Mouse (Mus musculus) neural tube, embryonic 13.5 days (tissue): Measurements from ENCODE around the gene AC153137.1. TPM values are rescaled to one million over a fixed set of nuclear protein-coding genes. Genes with fewer than 3 reads are reported as not detected.
"Not testable (repeated sequence)": the region's sequence is repeated elsewhere in the genome, so short reads cannot be mapped to it uniquely, and the experiment has no call there.

Source experiments
- ATAC-seq: fragments of 200-750 bp; cut with Nextera tagmentation; 2 replicates; pipeline ENCODE4 v1.8.0; 2017; ENCODE audit warnings: low read depth, mild to moderate bottlenecking, moderate TSS enrichment, moderate library complexity
- H3K27ac ChIP-seq: fragments of 300-500 bp; sonication (generic); replicated peaks from 2 replicates; pipeline ENCODE4 v1.5.1; 2015; ENCODE audit warnings: moderate library complexity, mild to moderate bottlenecking, inconsistent platforms
- H3K27me3 ChIP-seq: fragments of 300-500 bp; sonication (generic); 2 replicates; pipeline ENCODE4 v1.6.1; 2015; ENCODE audit warnings: mild to moderate bottlenecking, inconsistent platforms
- H3K36me3 ChIP-seq: fragments of 300-500 bp; sonication (generic); 2 replicates; pipeline ENCODE4 v1.6.1; 2015; ENCODE audit warnings: mild to moderate bottlenecking, inconsistent platforms
- H3K4me1 ChIP-seq: fragments of 300-500 bp; sonication (generic); replicated peaks from 2 replicates; pipeline ENCODE4 v1.6.1; 2015; ENCODE audit warnings: inconsistent platforms
- H3K4me2 ChIP-seq: fragments of 300-500 bp; sonication (generic); 2 replicates; pipeline ENCODE4 v1.6.1; 2015; ENCODE audit warnings: inconsistent platforms, mild to moderate bottlenecking, moderate library complexity
- H3K4me3 ChIP-seq: fragments of 300-500 bp; sonication (generic); 2 replicates; pipeline ENCODE4 v1.5.1; 2015; ENCODE audit warnings: mild to moderate bottlenecking, inconsistent platforms
- H3K9ac ChIP-seq: fragments of 300-500 bp; sonication (generic); 2 replicates; pipeline ENCODE4 v1.6.1; 2015; ENCODE audit warnings: moderate library complexity, mild to moderate bottlenecking, inconsistent platforms
- H3K9me3 ChIP-seq: fragments of 300-500 bp; sonication (generic); 2 replicates; pipeline ENCODE4 v1.6.1; 2016; ENCODE audit warnings: inconsistent platforms
- WGBS: fragments of 180-500 bp; shearing (Covaris S2); methylation state at CpG from one replicate; pipeline ENCODE4 v1.1.7; 2015; 5-methylcytosine and 5-hydroxymethylcytosine counted together
- polyA plus RNA-seq: library from polyadenylated mRNA; unstranded; fragments of >200 nt; fragmentation: Nextera tagmentation; extraction: Ambion mirVana; gene quantifications from 2 replicates; pipeline ENCODE4 v1.2.1, GENCODE M21; 2015

Gene AC153137.1
- not detected in 2 replicates for polyA plus RNA-seq

DNA sequence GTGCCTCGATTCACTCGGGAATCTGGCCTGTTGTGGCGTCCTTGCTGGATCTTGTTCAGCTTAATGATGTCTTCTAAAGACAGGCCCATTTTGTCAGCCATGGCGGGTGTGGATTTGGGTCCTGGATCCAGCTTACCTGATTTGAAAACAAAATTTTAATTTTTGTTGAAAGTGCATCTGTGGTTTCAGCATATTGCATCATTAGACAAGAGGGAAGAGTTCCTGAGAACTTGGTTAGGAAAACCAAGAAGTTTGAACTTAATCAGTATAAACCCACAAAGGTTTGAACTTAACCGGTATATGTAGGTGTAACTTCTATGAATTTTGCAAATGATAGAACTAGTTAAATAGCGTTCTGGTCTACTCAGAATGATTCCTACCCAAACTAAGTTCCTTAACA lies at the start of gene AC153137.1:
Gene AC153137.1 (minus strand): TSS at position 101 of the 400 bp plus-strand sequence.
- not testable (repeated sequence) for H3K27me3 ChIP-seq, H3K36me3 ChIP-seq, H3K9me3 ChIP-seq, H3K4me2 ChIP-seq, H3K4me3 ChIP-seq, H3K4me1 ChIP-seq, ATAC-seq, H3K27ac ChIP-seq, H3K9ac ChIP-seq
- 92% methylated on average over 6 of the region's 6 CpGs for WGBS

DNA sequence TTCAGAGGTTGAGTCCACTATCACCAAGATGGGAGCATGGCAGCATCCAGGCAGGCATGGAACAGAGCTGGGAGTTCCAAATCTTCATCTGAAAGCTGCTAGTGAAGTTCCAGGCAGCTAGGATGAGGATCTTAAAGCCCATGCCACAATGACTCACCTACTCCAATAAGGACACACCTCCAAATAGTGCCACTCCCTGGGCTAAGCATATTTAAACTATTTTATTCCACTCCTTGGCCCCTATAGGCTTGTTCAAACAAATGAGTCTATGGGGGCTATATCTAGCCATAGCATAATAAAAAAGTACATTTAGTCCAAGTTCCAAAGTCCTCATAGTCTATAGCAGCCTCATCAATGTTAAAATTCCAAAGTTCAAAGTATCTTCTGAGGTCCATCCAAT lies 45.4 kb upstream of the AC153137.1 start:
- H3K36me3 ChIP-seq = no peaks in the 10 kb centered on the region
- no peaks in the 10 kb centered on the region for H3K9me3 ChIP-seq
- no peak overlapping the region for H3K27ac ChIP-seq
- no peaks in the 10 kb centered on the region for H3K27me3 ChIP-seq
- no peak overlapping the region for H3K4me2 ChIP-seq
- H3K9ac ChIP-seq = no peak overlapping the region
- no peaks in the 10 kb centered on the region for H3K4me1 ChIP-seq
- ATAC-seq = no peak
- H3K4me3 ChIP-seq = no peak overlapping the region

DNA sequence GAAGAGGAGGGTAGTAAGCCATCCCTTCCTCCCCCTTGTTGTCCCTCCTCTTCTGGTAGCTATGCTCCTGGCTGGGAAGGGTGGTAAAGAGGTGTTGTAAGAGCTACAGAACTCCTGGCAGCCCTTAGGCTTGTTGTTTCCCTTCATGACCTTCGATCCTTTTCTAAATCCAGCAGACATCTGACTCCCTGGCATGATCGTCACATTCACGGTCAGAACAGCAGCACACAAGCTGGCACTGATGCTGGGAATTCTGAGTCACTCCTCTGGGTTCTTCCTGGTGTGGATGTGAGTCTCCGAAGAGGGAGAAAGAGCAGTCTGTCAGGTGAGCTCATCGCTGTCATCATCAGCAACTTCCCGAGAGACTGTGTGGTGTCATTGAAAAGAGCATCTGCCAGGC lies 41.5 kb upstream of the AC153137.1 start:
- no peak overlapping the region for H3K4me3 ChIP-seq
- no peaks in the 10 kb centered on the region for H3K9me3 ChIP-seq
- H3K9ac ChIP-seq = no peak overlapping the region
- H3K27me3 ChIP-seq = no peaks in the 10 kb centered on the region
- no peak overlapping the region for H3K27ac ChIP-seq
- H3K4me2 ChIP-seq = no peak overlapping the region
- WGBS = 84% methylated on average over 6 of the region's 6 CpGs
- H3K4me1 ChIP-seq = no peaks in the 10 kb centered on the region
- no peaks in the 10 kb centered on the region for H3K36me3 ChIP-seq
- no peak for ATAC-seq

DNA sequence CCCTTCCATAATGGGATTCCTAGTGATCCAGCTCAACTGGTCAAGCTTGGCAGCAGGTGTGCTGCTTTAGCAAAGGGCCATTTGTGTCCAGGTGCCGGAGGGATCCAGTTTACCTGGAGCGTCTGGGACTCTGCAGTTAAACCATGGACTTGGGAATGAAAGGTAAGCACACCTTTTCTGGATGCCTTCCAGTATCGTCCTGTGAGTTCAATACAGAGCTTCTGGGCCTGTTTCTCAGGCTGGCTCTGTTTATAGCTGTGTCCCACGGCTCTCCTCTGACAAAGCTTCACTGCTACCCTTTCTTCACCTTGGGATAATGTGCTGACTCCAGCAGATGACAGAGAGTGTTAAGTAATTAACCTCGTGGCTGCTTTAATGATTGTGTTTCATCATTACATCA lies 39.6 kb upstream of the AC153137.1 start:
- Histone ChIP-seq H3K27me3 (no peaks in the 10 kb centered on the region), H3K9me3 (no peaks in the 10 kb centered on the region), H3K36me3 (no peaks in the 10 kb centered on the region), H3K9ac (no peak overlapping the region), H3K4me2 (no peak overlapping the region), H3K4me1 (no peaks in the 10 kb centered on the region), H3K4me3 (no peak overlapping the region), H3K27ac (no peak overlapping the region)
- ATAC-seq = no peak
- WGBS = 83% methylated on average over 5 of the region's 5 CpGs

DNA sequence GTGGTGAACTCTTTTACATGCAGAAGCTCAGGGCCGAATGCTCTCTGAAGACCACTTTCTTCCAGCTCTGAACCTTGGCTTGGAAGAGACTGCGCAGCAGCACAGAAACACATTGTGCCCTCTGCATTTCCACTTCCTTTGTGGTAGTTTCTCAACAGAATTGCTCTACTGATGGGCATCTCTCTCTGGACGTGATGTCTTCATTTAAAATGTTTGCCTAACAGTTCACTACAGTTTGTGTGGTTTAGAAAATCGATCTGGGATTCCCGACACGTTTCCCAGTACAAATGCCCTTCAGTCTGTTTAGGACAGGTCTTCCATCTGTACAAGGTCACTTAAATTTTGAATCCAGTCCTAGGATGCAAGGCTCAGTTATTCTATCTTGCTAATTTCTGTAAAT lies 38.3 kb upstream of the AC153137.1 start:
- ATAC-seq = no peak

DNA sequence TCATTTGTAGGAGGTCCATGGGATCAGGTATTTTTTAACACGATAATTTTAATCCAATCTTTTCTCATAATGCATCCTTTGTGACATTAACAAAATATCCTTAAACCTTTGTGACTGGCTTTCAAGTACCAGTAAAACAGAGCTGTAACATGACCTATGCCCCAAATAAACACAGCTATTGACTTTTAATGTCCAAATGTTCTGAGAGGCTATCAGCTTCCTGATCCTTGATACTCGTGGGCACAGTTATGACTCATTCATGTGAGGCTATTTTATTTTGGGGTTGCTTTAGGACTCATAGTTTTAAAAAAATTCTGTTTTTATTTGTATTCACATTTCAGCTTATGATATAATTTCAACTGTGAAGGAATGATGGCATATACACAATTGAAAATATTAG lies 37.5 kb upstream of the AC153137.1 start:
- Histone ChIP-seq H3K27me3 (no peaks in the 10 kb centered on the region), H3K27ac (no peak overlapping the region), H3K4me2 (no peak overlapping the region), H3K4me3 (no peak overlapping the region), H3K9ac (no peak overlapping the region), H3K36me3 (no peaks in the 10 kb centered on the region), H3K4me1 (no peaks in the 10 kb centered on the region), H3K9me3 (no peaks in the 10 kb centered on the region)
- no peak for ATAC-seq
- WGBS = 77% methylated on average over 2 of the region's 2 CpGs

More for the DNA sequence above, 38.3 kb upstream of the AC153137.1 start:
- no peaks in the 10 kb centered on the region for H3K9me3 ChIP-seq
- H3K4me2 ChIP-seq = no peak overlapping the region
- H3K9ac ChIP-seq = no peak overlapping the region
- no peaks in the 10 kb centered on the region for H3K27me3 ChIP-seq
- H3K27ac ChIP-seq = no peak overlapping the region
- no peaks in the 10 kb centered on the region for H3K4me1 ChIP-seq
- no peaks in the 10 kb centered on the region for H3K36me3 ChIP-seq
- WGBS = 91% methylated on average over 6 of the region's 6 CpGs
- no peak overlapping the region for H3K4me3 ChIP-seq

DNA sequence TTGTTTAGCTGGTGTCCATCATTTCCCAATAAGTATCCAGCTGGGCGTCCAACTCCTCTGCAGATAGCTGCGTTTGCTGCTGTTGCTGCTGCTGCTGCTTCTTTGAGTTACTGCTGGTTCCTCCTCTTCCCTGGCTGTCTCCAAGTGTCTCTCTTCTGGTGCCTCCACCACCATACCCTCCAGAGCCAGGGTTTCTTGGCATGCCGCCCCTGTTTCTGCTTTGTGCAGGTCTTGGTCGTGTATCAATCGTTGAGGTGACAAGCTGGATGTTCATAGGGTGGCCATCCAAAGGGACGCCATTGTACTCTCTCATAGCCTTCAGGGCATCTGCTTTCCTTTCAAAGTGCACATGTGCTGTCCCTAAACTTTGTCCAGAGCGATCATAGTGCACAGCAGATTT lies 529 bp downstream of the AC153137.1 start:
- ATAC-seq, H3K4me3 ChIP-seq: not testable (repeated sequence)
- WGBS = 88% methylated on average over 7 of the region's 7 CpGs

DNA sequence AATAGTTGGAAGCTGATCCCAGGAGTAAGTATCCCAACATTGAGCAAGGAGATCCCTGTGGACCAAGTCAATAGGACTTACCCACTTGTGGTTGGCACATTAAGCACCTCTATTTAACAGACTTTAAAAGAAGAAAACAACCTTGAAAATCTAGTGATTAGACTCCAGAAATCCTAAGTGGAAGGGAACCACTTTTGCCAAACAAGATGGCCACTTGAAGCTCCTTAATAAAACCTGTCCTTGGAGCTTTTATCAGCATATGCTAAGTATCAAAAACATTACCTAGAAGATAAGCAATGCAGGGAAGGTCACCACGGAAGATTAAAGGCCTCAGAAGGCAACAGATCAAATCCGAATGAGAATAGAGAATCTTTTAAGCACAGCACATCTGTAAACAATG lies 26.0 kb downstream of the AC153137.1 start:
- no peak overlapping the region for H3K27ac ChIP-seq
- 88% methylated on average over 2 of the region's 2 CpGs for whole genome bisulfite sequencing
- H3K27me3 ChIP-seq = no peaks in the 10 kb centered on the region
- H3K4me2 ChIP-seq = no peak overlapping the region
- H3K9ac ChIP-seq = no peak overlapping the region
- H3K36me3 ChIP-seq = no peaks in the 10 kb centered on the region
- H3K4me1 ChIP-seq = peaks cover 20% of the 10 kb centered on the region
- H3K9me3 ChIP-seq = no peaks in the 10 kb centered on the region
- H3K4me3 ChIP-seq = no peak overlapping the region
- ATAC-seq = no peak

More for the DNA sequence above, 529 bp downstream of the AC153137.1 start:
- H3K27me3 ChIP-seq, H3K27ac ChIP-seq, H3K4me1 ChIP-seq, H3K36me3 ChIP-seq, H3K9ac ChIP-seq, H3K4me2 ChIP-seq, H3K9me3 ChIP-seq: not testable (repeated sequence)

DNA sequence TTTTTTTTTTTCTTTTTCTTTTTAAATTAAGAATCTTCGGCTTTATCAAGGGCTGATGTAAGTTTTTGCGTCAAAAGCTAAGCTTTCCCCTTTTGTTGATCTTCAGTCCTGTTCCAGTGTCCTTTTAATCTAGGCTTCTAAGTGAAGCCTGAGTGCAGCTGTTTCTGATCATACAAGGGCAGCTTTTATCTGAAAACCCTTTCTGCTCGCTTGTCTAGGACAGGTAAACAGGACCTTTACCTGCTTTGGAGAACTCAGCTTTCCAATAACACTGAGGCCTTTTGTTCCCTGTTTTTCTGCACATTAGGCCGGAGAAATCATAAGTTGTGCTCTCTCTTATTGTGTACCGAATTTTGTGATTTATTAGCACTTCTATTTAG lies 27.3 kb downstream of the AC153137.1 start:
- H3K27ac ChIP-seq = peak overlapping the region; percentile 99
- ATAC-seq = no peak
- H3K4me2 ChIP-seq = peak overlapping the region; percentile 55
- H3K4me3 ChIP-seq = peak overlapping the region; percentile 88
- H3K36me3 ChIP-seq = 0 out of 2 replicates have a peak, but pooled peaks cover 3% of the 10 kb centered on the region
- peaks cover 27% of the 10 kb centered on the region for H3K4me1 ChIP-seq
- WGBS = 44% methylated on average over 5 of the region's 5 CpGs
- no peaks in the 10 kb centered on the region for H3K9me3 ChIP-seq
- H3K9ac ChIP-seq = peak overlapping the region; percentile 86
- H3K27me3 ChIP-seq = no peaks in the 10 kb centered on the region

DNA sequence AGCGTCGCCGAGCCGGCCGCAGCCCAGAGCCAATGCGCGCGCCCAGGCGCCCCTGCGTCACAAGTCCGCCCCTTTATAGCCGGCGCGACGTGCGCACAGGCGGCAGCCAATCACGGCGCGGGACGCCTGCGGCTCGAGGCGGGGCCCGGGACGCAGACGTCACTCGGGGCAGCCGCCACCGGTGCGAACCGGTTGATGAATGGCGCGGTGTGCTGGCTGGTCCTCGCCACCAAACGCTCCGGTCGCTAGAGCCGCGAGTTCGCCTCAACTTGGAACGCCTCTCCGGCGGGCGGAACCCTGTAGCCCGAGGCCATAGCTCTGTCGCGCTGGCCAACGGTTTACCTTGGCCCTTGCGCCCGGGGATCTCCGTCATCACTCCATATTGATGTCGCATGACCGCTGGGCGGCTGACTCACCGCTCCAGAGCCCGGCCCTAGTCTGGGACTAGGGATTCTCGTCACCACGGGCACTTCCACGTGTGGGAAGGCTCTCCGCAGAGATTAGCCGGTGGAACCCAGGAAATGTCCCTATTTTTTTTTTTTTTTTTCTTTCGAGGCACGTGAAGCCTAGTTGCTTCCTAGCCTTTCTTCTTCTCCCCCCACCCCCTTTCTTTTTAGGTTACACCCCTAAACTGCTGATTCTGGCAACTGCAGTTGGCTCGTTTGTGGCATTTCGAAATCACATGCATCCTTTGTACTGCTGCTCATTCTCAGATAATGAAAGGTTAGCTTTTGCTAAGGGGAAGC lies 27.9 kb downstream of the AC153137.1 start:
- no peaks in the 10 kb centered on the region for H3K9me3 ChIP-seq
- peak overlapping the region; percentile 55 for H3K4me2 ChIP-seq
- H3K4me1 ChIP-seq = peaks cover 30% of the 10 kb centered on the region
- peaks cover 8% of the 10 kb centered on the region for H3K36me3 ChIP-seq
- WGBS = under 1% methylated on average over 66 of the region's 66 CpGs
- H3K27ac ChIP-seq = peak overlapping the region; percentile 99
- H3K4me3 ChIP-seq = peak overlapping the region; percentile 88
- ATAC-seq = peak; percentile 98
- H3K27me3 ChIP-seq = no peaks in the 10 kb centered on the region
- H3K9ac ChIP-seq = peak overlapping the region; percentile 86

DNA sequence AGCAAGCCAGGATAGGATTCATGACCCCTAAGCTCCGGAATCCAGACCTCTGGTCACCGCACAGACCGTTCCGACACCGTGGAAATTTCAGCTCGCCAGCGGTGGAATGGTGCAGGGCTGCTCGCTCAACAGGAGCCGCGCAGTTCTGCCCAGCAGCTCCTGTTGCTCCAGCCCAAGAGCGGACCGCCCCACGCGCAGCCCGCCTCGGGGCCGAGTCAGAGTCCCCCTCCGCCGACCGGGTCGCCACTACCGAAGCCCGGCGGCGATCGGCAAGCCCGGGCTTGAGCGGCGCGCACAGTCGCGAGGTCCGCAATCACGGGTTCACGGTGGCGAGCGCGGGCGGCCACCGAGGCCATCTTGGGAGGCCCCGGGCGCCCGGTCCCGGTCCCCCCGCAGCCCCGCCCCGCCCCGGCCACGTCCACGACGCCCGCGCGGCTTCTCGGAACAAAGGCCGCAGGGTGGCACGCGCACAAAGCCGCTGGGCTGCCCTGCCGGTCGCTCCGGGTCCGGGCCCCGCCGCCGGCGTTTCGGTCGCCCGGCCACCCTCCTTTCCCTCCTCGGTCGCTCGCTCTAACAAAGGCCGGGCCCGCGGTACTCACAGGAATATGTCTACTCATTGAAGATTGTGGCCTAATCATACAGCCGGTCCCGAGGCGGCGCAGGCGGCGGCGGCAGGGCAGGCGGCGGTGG lies 28.7 kb downstream of the AC153137.1 start:
- Histone ChIP-seq H3K27me3 (no peaks in the 10 kb centered on the region), H3K9me3 (no peaks in the 10 kb centered on the region), H3K4me2 (peak overlapping the region; percentile 60), H3K36me3 (peaks cover 15% of the 10 kb centered on the region), H3K27ac (peak overlapping the region; percentile 99), H3K9ac (peak overlapping the region; percentile 96), H3K4me1 (peaks cover 30% of the 10 kb centered on the region), H3K4me3 (peak overlapping the region; percentile 88)
- peak; percentile 79 for ATAC-seq
- under 1% methylated on average over 75 of the region's 85 CpGs for WGBS

DNA sequence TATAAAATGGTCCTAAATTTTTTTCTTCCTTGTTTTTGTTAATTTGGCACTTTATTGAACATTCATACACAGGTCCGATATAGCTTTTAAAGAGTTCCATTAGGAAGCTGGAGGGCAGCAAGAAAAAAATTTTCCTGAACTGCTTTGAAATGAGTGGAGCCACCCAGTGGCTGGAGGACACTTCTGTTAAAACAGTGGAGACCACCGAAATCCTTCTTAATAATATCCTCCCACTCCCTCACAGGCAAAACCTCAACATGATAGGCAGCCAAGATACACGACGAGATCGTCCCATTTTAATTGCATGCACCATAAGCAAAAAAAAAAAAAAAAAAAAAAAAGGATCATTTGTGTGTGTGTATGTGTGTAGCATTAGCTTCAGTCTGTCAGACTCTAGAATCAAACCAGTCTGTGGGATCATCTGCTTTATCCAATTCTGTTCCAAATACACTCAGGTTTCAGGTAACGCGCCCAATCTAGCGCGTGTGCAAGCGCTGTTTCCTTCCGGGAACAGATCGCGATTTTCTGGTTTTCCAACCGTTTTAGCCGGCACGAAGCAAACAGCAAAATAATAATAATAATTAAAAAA lies 29.3 kb downstream of the AC153137.1 start:
- WGBS = under 1% methylated on average over 16 of the region's 16 CpGs
- Histone ChIP-seq H3K9me3 (no peaks in the 10 kb centered on the region), H3K36me3 (peaks cover 22% of the 10 kb centered on the region), H3K4me2 (peak overlapping the region; percentile 60), H3K4me3 (peak overlapping the region; percentile 88), H3K4me1 (peaks cover 30% of the 10 kb centered on the region), H3K27ac (peak overlapping the region; percentile 99), H3K27me3 (no peaks in the 10 kb centered on the region), H3K9ac (peak overlapping the region; percentile 96)
- ATAC-seq = no peak
